Mouse (Mus musculus) hindbrain, embryonic 11.5 days (tissue): ENCODE results near the gene Cbfb. TPM values are rescaled to one million over a fixed set of nuclear protein-coding genes. Genes with fewer than 3 reads are reported as not detected.
A peak's percentile ranks its signal among the peaks of the same experiment; 100 is the strongest.

Source experiments
- ATAC-seq: fragments of 200-750 bp; cut with Nextera tagmentation; 2 replicates; pipeline ENCODE4 v1.8.0; 2017; ENCODE audit warnings: mild to moderate bottlenecking, moderate TSS enrichment, moderate library complexity; ENCODE audit not compliant: low FRiP score
- DNase-seq: peaks from one replicate; pipeline ENCODE4 v3.0.0-alpha.2; 2015; ENCODE audit warnings: low spot score
- H3K27ac ChIP-seq: fragments of 300-500 bp; sonication (generic); 2 replicates; pipeline ENCODE4 v1.5.1; 2014; ENCODE audit warnings: mild to moderate bottlenecking, low read depth, low read length
- H3K27me3 ChIP-seq: fragments of 300-500 bp; sonication (generic); 2 replicates; pipeline ENCODE4 v1.6.1; 2014; ENCODE audit warnings: mild to moderate bottlenecking, low read length, moderate library complexity, mixed read lengths; ENCODE audit not compliant: control insufficient read depth, insufficient read depth
- H3K36me3 ChIP-seq: fragments of 300-500 bp; sonication (generic); 2 replicates; pipeline ENCODE4 v1.6.1; 2014; ENCODE audit warnings: mild to moderate bottlenecking, low read length, moderate library complexity, mixed read lengths; ENCODE audit not compliant: control insufficient read depth, insufficient read depth
- H3K4me1 ChIP-seq: fragments of 300-500 bp; sonication (generic); replicated peaks from 2 replicates; pipeline ENCODE4 v1.6.1; 2014; ENCODE audit warnings: low read length, mixed read lengths; ENCODE audit not compliant: control insufficient read depth, insufficient read depth
- H3K4me2 ChIP-seq: fragments of 300-500 bp; sonication (generic); replicated peaks from 2 replicates; pipeline ENCODE4 v1.6.1; 2014; ENCODE audit warnings: mild to moderate bottlenecking, low read depth, low read length
- H3K4me3 ChIP-seq: fragments of 300-500 bp; sonication (generic); 2 replicates; pipeline ENCODE4 v1.5.1; 2014; ENCODE audit warnings: low read depth, low read length
- H3K9ac ChIP-seq: fragments of 300-500 bp; sonication (generic); 2 replicates; pipeline ENCODE4 v1.6.1; 2014; ENCODE audit warnings: low read depth, low read length
- H3K9me3 ChIP-seq: fragments of 300-500 bp; sonication (generic); 2 replicates; pipeline ENCODE4 v1.6.1; 2016; ENCODE audit warnings: low read length; ENCODE audit not compliant: control insufficient read depth
- WGBS: fragments of 180-500 bp; shearing (Covaris S2); extraction: QIAGEN DNeasy Blood & Tissue Kit; methylation state at CpG from one replicate; pipeline ENCODE4 v1.1.7; 2014; 5-methylcytosine and 5-hydroxymethylcytosine counted together
- polyA plus RNA-seq: library from polyadenylated mRNA; unstranded; fragments of >200 nt; fragmentation: Nextera tagmentation; extraction: Ambion mirVana; gene quantifications from 2 replicates; pipeline ENCODE4 v1.2.1, GENCODE M21; 2014

Cbfb gene
- polyA plus RNA-seq, 1 experiment from 2014 or later, result 65.1 TPM

DNA sequence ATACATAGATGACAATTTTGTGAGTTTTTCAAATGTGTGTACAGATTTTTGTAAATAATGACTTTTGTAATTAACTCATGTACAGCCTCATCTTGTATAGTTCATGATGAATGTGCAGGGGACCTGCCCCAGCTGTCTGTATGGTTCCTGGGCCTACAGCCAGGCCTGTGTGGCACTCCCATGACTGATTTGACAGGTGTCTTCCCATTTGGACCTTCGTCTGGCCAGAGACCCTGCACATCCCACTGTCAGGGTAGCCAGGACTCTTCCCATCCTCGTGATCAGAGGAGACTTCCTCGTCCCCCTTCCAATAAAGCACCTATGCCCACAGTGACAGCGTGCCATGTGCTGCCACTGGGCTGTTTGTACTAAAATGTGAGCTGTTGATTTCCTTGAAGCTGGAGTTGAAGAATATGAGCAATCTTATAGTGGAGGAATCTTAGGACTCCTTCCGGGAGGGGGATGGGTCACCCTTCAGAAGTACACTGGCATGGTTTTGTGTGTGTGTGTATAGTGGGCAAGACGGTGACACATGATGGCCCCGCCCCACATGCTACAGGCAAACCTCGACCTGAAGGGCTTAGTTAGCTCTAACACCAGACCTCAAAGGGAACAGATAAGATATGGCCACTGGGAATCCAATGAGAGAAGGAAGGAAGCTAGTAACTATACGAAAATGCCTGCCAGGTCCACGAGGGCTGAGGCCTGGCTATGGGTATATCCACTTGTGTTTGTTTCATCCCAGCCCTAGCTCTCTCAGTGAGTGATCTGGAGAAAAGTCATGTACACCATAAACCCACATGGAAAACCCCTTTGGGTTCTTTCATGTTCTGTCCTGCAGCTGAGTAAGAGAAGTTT lies 82.4 kb downstream of the Cbfb start:
- Histone ChIP-seq H3K36me3 (no peaks in the 10 kb centered on the region), H3K9me3 (no peaks in the 10 kb centered on the region), H3K4me1 (0 out of 2 replicates have a peak, but pooled peaks cover 3% of the 10 kb centered on the region), H3K9ac (no peak overlapping the region), H3K27ac (no peak overlapping the region), H3K27me3 (peaks cover 18% of the 10 kb centered on the region), H3K4me2 (no peak overlapping the region), H3K4me3 (no peak overlapping the region)
- 93% methylated on average over 10 of the region's 10 CpGs for WGBS
- no peak for ATAC-seq
- DNase-seq, result no peak

DNA sequence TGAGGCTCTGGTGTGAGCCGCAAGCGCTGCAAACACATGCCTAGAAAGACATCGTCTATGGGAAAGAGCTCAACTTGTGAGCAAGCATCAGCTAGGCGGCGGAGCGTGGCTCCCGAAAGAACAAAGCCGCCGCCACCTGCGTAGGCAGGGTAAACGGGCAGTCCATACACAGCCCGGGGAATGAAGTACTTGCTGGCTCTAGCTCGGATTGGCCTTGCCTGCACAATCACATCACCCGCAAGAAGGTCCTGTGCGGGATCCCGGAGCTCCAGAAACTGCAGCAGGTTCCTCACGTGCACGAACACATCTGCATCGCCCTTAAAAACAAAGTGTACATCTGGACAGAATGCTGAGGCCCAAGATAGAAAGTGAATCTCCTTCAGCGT lies 83.3 kb downstream of the Cbfb start:
- Histone ChIP-seq H3K9ac (peak overlapping the region; percentile 68; the same call in 1 of the 2 replicates), H3K36me3 (no peaks in the 10 kb centered on the region), H3K4me2 (peak overlapping the region; percentile 98), H3K4me3 (peak overlapping the region; percentile 57; the same call in 1 of the 2 replicates), H3K9me3 (no peaks in the 10 kb centered on the region), H3K27me3 (peaks cover 27% of the 10 kb centered on the region), H3K4me1 (0 out of 2 replicates have a peak, but pooled peaks cover 3% of the 10 kb centered on the region), H3K27ac (0 out of 2 replicates have a peak overlapping the region, but pooled peaks have one; percentile 30)
- DNase-seq (no peak), ATAC-seq (peak; percentile 39; the same call in 1 of the 2 replicates)
- 32% methylated on average over 20 of the region's 20 CpGs for WGBS

DNA sequence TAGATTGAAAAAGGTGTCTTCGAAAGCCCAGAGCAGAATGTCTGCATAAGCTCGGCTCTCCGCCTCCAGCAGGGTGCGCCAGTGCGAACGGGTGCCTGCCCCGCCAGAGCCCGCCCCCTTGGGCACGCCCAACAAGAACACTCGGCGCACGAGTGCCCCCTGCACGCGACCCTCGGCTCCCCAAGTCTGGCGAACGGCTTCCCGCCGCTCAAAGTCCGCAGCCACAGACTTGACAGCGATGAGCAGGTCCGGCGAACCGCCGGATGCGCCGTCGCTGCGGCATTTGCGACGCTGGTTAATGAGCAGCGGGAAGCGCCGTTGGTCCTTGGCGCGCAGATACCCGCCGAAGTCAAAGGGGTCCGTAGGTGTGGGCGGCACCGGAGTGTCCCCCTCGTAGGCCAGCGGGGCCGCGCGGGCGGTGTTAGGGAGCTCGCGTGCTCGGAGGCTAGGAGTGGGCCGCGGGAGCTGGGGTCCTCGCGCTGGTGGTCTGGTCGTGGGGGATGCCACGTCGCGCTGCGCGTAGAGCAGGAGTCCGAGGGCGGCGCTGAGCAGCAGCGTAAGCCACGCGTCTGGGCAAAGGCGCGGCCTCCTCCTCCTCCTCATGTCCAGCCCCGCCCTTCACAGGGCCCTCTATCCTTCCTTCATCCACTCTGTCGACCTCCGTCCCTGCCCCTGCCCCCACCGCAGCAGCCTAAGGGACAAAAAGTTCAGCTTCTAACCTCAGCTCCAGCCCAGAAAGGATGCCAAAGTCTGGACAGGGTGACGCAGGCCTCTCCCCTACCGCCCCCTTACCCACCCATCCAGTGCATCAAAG lies 83.9 kb downstream of the Cbfb start:
- H3K27me3 ChIP-seq, result peaks cover 33% of the 10 kb centered on the region
- DNase-seq (peak; percentile 93), ATAC-seq (peak; percentile 83)
- H3K4me2 ChIP-seq, result peak overlapping the region; percentile 98
- peak overlapping the region; percentile 57 for H3K4me3 ChIP-seq
- H3K36me3 ChIP-seq, result no peaks in the 10 kb centered on the region
- peak overlapping the region; percentile 68 for H3K9ac ChIP-seq
- H3K4me1 ChIP-seq, result peaks cover 5% of the 10 kb centered on the region; the same call in 1 of the 2 replicates
- WGBS, result under 1% methylated on average over 73 of the region's 74 CpGs
- H3K27ac ChIP-seq, result peak overlapping the region; percentile 30; the same call in 1 of the 2 replicates
- H3K9me3 ChIP-seq, result no peaks in the 10 kb centered on the region

DNA sequence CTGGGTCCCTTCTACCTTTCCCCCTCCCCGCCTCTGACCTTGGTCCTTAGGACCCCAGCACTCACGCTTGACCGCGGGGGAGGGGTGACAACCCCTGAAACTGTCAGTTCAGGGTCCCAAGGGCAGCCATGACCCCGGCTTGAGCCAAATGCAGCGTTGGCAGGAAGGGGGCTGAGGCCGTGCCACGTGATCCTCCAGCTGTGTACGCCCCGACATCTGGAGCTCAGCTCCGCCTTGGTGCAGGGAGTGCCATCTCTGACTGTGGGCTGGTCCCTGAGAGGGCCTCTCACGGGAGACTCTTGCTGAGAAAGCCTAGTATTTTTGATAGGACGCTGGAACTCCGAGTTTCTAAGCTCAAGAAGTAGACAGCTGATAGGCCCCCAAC lies 84.5 kb downstream of the Cbfb start, which contains the start of gene B3gnt9:
TSS of gene B3gnt9 (minus strand) at position 188 of the 385 bp plus-strand sequence.
- peaks cover 38% of the 10 kb centered on the region for H3K27me3 ChIP-seq
- DNase-seq (no peak), ATAC-seq (peak; percentile 19)
- peak within 1 kb of the TSS; percentile 57 for H3K4me3 ChIP-seq
- H3K9ac ChIP-seq, result peak within 1 kb of the TSS; percentile 68
- H3K9me3 ChIP-seq, result no peaks in the 10 kb centered on the region
- peak within 1 kb of the TSS; percentile 98 for H3K4me2 ChIP-seq
- under 1% methylated on average over 13 of the region's 14 CpGs for WGBS
- H3K36me3 ChIP-seq, result no peaks in the 10 kb centered on the region
- peaks cover 5% of the 10 kb centered on the region; the same call in 1 of the 2 replicates for H3K4me1 ChIP-seq
- H3K27ac ChIP-seq, result peak within 1 kb of the TSS; percentile 30; the same call in 1 of the 2 replicates

DNA sequence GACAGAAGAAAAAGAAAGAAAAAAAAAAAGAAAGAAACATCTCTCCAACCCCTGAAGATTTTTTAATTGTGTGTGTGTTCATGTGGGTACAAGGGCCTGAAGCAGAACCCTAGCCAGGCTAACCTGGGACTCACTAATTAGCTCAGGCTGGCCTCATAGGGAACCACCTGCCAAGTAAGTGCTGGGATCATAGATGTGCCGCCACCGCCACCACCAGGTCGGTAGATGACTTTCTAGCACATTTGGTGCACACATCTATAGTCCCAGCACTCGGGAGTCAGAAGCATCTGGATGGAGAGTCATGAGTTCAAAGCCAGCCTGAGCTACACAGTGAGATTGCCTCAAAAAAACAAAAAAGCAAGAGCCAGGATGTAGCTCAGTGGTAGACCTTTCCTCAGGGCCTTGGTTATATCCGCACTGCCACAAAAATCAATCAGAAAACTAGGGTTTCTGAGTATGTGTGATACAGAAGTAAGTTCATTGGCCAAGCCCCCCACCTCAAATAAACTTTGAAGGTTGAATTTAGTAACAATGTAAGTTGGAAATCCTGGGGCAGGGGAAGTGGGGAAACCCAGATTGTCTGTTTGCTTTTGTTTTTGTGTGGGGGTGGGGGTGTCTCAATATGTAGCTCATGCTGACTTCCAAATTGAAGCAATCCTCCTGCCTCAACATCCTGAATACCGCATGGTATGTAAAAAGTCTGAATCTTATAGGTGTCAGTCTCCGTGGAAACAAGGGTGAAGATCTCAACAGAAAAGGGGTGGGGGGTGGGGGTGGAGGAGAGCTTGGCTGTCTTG lies 87.0 kb downstream of the Cbfb start:
- H3K27ac ChIP-seq, result no peak overlapping the region
- peaks cover 5% of the 10 kb centered on the region; the same call in 1 of the 2 replicates for H3K4me1 ChIP-seq
- H3K9me3 ChIP-seq, result no peaks in the 10 kb centered on the region
- no peak overlapping the region for H3K4me3 ChIP-seq
- H3K27me3 ChIP-seq, result peaks cover 54% of the 10 kb centered on the region
- H3K36me3 ChIP-seq, result no peaks in the 10 kb centered on the region
- no peak for ATAC-seq
- H3K9ac ChIP-seq, result no peak overlapping the region
- 64% methylated on average over 7 of the region's 7 CpGs for WGBS
- no peak for DNase-seq
- no peak overlapping the region for H3K4me2 ChIP-seq

DNA sequence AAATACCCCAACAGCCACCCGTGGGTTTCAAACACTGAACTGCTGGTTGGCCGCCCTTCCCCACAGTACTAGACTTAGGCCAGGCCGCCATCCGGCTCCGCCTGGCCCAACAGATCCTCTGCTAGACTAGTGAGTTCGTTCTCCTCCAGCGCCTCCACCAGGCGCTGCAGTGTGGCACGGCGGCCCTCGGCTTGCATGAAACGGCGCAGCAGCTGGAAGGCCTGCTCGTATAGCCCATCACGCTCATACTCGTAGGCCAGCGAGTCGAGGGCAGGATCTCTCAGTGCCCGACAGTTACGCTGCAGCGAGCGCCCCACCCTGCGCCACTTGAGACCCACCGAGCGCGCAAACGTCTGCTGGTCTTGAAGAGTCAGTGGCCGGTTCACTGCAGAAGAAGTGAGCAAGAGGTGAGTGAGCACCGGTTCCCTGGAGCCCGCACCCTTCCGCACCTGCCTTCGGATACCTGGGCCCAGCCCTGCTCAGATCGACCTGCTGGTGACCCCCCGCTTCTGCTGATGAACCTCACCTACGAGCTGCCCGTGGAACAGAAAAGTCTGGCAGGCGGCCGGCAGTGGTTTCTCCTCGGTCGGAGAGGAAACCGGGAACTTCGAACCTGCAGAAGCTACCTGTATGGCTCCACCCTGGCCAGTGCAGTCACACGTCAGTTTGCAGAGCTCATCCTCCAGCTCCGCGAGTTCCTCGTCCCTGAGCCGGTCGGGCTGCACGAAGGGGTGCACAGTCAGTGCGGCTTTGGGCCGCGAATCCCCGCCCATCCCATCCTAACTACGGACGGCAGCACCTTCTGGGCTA lies 88.6 kb downstream of the Cbfb start:
- peak; percentile 41 for ATAC-seq
- H3K9ac ChIP-seq, result 0 out of 2 replicates have a peak overlapping the region, but pooled peaks have one; percentile 27

DNA sequence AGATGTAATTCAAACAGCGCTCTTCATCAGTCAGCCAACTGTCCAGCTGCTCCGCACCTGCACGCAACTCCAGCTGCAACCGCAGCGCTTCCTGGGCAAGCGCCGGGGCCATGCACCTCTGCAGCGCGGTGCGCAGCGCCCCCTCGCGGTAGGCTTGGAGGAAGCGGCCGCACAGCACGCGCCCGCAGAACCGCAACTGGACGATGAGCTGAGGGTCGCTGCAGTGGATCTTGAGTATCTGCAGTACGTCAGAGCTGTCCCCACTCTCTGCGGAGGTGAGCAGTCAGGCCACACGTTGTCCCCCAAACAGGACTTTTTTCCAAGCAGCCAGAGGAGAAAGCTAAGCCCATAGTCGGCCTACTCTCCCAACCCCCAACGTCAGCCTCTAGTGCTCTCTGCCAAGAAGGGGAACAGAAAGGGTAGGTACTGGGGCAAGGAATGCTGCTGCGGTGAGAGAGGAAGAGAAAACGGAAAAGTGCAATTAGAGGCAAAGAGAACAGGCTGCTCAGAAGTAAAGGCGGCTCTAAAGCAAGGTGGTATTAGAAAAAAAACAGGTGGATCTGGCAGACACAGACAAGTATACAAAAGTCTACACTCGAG lies 89.3 kb downstream of the Cbfb start:
- no peaks in the 10 kb centered on the region for H3K9me3 ChIP-seq
- H3K36me3 ChIP-seq, result no peaks in the 10 kb centered on the region
- ATAC-seq (peak; percentile 73), DNase-seq (peak; percentile 94)
- H3K4me3 ChIP-seq, result peak overlapping the region; percentile 33
- peak overlapping the region; percentile 72 for H3K4me2 ChIP-seq
- H3K27me3 ChIP-seq, result peaks cover 70% of the 10 kb centered on the region
- H3K27ac ChIP-seq, result no peak overlapping the region
- H3K9ac ChIP-seq, result no peak overlapping the region
- H3K4me1 ChIP-seq, result peaks cover 4% of the 10 kb centered on the region; the same call in 1 of the 2 replicates
- WGBS, result 5% methylated on average over 30 of the region's 30 CpGs

More for the DNA sequence above, 88.6 kb downstream of the Cbfb start:
- peaks cover 5% of the 10 kb centered on the region; the same call in 1 of the 2 replicates for H3K4me1 ChIP-seq
- H3K4me3 ChIP-seq, result peak overlapping the region; percentile 33
- no peaks in the 10 kb centered on the region for H3K36me3 ChIP-seq
- 4% methylated on average over 55 of the region's 55 CpGs for WGBS
- H3K4me2 ChIP-seq, result peak overlapping the region; percentile 72
- no peaks in the 10 kb centered on the region for H3K9me3 ChIP-seq
- DNase-seq, result peak; percentile 62
- H3K27ac ChIP-seq, result no peak overlapping the region
- H3K27me3 ChIP-seq, result peaks cover 65% of the 10 kb centered on the region
